Mouse (Mus musculus) erythroblast, embryonic 14.5 days (primary cell): ENCODE measurements at regions not wholly inside any gene's neighbourhood (a gene's known extent, or its start where the extent isn't known, plus 50 kb on each side); places are given as distances from the start of the nearest gene placed in this dataset.

Source experiments
- GATA1 ChIP-seq: IDR thresholded peaks from 2 replicates; pipeline ENCODE4 v1.6.1; 2012; ENCODE audit warnings: low read length, inconsistent platforms, mixed read lengths
- TAL1 ChIP-seq: IDR thresholded peaks from 3 replicates; pipeline ENCODE4 v1.6.1; 2012; ENCODE audit warnings: low read length, inconsistent platforms, mixed read lengths

DNA sequence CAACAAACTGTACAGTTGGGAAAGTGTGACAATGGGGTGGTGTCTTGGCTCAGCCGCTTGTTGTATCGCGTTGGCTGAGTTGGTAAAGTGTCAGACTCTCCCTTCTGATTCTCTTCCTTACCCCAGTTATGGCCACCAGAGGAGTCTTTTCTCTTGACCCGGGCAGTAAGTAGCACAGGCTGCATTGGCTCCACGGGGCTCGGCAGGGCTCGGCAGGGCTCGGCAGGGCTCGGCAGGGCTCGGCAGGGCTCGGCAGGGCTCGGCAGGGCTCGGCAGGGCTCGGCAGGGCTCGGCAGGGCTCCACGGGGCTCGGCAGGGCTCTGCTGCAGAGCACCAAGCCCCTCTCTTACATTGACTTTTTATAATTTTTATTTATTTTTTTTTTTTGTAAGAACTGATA lies 91.6 kb upstream of the Topaz1 start:
- TF ChIP-seq TAL1 = no peak
- no peak for TF ChIP-seq GATA1
